Mouse (Mus musculus): ENCODE measurements around the gene Ppbp. TPM values are rescaled to one million over a fixed set of nuclear protein-coding genes. Genes with fewer than 3 reads are reported as not detected.

The Ppbp gene
- polyA plus RNA-seq, 1 experiment from 2014 or later: 2.9 TPM

GRCm38 (mm10) chr5:90804574-90804973, 36.3 kb downstream of the Ppbp start:
- H3K36me3 ChIP-seq (ENCODE audit: control insufficient read depth, insufficient read depth): no peaks in the 10 kb centered on the region
- no peaks in the 10 kb centered on the region for H3K27me3 ChIP-seq (ENCODE audit: control insufficient read depth, insufficient read depth, low read length)
- H3K4me1 ChIP-seq (ENCODE audit: control insufficient read depth, insufficient read depth, low read length): no peaks in the 10 kb centered on the region
- no peak overlapping the region for H3K9ac ChIP-seq (ENCODE audit: low read length)
- no peak for ATAC-seq (replicated peaks; ENCODE audit: extremely low read depth, insufficient read depth, low FRiP score)
- H3K4me2 ChIP-seq (ENCODE audit: low read depth, low read length): no peak overlapping the region
- H3K4me3 ChIP-seq (ENCODE audit: low read length): no peak overlapping the region
- no peak overlapping the region for H3K27ac ChIP-seq (ENCODE audit: low read length)
- H3K9me3 ChIP-seq (replicated peaks; ENCODE audit: control insufficient read depth, low read length): no peaks in the 10 kb centered on the region

- no peak overlapping the region for H3K9ac ChIP-seq (ENCODE audit: low read length)
- no peak overlapping the region for H3K27ac ChIP-seq (ENCODE audit: low read length)
- no peaks in the 10 kb centered on the region for H3K9me3 ChIP-seq (replicated peaks; ENCODE audit: control insufficient read depth, low read length)
- H3K4me2 ChIP-seq (ENCODE audit: low read depth, low read length): no peak overlapping the region
- H3K27me3 ChIP-seq (ENCODE audit: control insufficient read depth, insufficient read depth, low read length): no peaks in the 10 kb centered on the region
- H3K36me3 ChIP-seq (ENCODE audit: control insufficient read depth, insufficient read depth): no peaks in the 10 kb centered on the region
- ATAC-seq (replicated peaks; ENCODE audit: extremely low read depth, insufficient read depth, low FRiP score): no peak
- no peaks in the 10 kb centered on the region for H3K4me1 ChIP-seq (ENCODE audit: control insufficient read depth, insufficient read depth, low read length)
- no peak overlapping the region for H3K4me3 ChIP-seq (ENCODE audit: low read length)
Observed at GRCm38 (mm10) chr5:90806050-90806449, 37.7 kb downstream of the Ppbp start.

GRCm38 (mm10) chr5:90807176-90807950, 39.0 kb downstream of the Ppbp start:
- H3K36me3 ChIP-seq (ENCODE audit: control insufficient read depth, insufficient read depth): no peaks in the 10 kb centered on the region
- no peaks in the 10 kb centered on the region for H3K9me3 ChIP-seq (replicated peaks; ENCODE audit: control insufficient read depth, low read length)
- 77% methylated on average over 3 of the region's 3 CpGs for WGBS
- H3K4me2 ChIP-seq (ENCODE audit: low read depth, low read length): no peak overlapping the region
- no peak overlapping the region for H3K9ac ChIP-seq (ENCODE audit: low read length)
- no peak for ATAC-seq (replicated peaks; ENCODE audit: extremely low read depth, insufficient read depth, low FRiP score)
- H3K27me3 ChIP-seq (ENCODE audit: control insufficient read depth, insufficient read depth, low read length): no peaks in the 10 kb centered on the region
- no peak overlapping the region for H3K4me3 ChIP-seq (ENCODE audit: low read length)
- no peaks in the 10 kb centered on the region for H3K4me1 ChIP-seq (ENCODE audit: control insufficient read depth, insufficient read depth, low read length)
- no peak overlapping the region for H3K27ac ChIP-seq (ENCODE audit: low read length)

Small RNAs within 50 kb of the gene (microRNA-seq; reads per million reads assigned to microRNA genes)
- not detected for gene Gm24322

Other genes with a start within 250 kb of the Ppbp start
- 0.09 TPM in 2 replicates for gene Afm, start 249.6 kb upstream of the Ppbp start, polyA plus RNA-seq (2015; fragmentation: Nextera tagmentation; extraction: Ambion mirVana)
- not detected in 2 replicates for gene 5830473C10Rik, start 207.4 kb upstream of the Ppbp start, polyA plus RNA-seq (2015; fragmentation: Nextera tagmentation; extraction: Ambion mirVana)
- gene Rassf6, start 127.9 kb upstream of the Ppbp start, polyA plus RNA-seq (2015; fragmentation: Nextera tagmentation; extraction: Ambion mirVana): 0.62 and 1.6 TPM in 2 replicates
- gene Cxcl5, start 9.2 kb upstream of the Ppbp start, polyA plus RNA-seq (2015; fragmentation: Nextera tagmentation; extraction: Ambion mirVana): 0.14 TPM in 1 of 2 replicates, not detected in the other
- gene Pf4, start 3.9 kb downstream of the Ppbp start, polyA plus RNA-seq (2015; fragmentation: Nextera tagmentation; extraction: Ambion mirVana): 35.9 and 38.9 TPM in 2 replicates
- 0.24 TPM in 1 of 2 replicates, not detected in the other for gene Cxcl3, start 17.6 kb downstream of the Ppbp start, polyA plus RNA-seq (2015; fragmentation: Nextera tagmentation; extraction: Ambion mirVana)
- 0.46 and 2.2 TPM in 2 replicates for gene Cxcl15, start 26.0 kb downstream of the Ppbp start, polyA plus RNA-seq (2015; fragmentation: Nextera tagmentation; extraction: Ambion mirVana)
- 0.85 and 0.92 TPM in 2 replicates for gene Cxcl1, start 122.7 kb downstream of the Ppbp start, polyA plus RNA-seq (2015; fragmentation: Nextera tagmentation; extraction: Ambion mirVana)
- not detected in 2 replicates for gene Cxcl2, start 135.4 kb downstream of the Ppbp start, polyA plus RNA-seq (2015; fragmentation: Nextera tagmentation; extraction: Ambion mirVana)
- 24.2 and 25.2 TPM in 2 replicates for gene Mthfd2l, start 162.6 kb downstream of the Ppbp start, polyA plus RNA-seq (2015; fragmentation: Nextera tagmentation; extraction: Ambion mirVana)